Mouse (Mus musculus) frontal cortex, postnatal 36 days (tissue): Measurements from ENCODE around the gene Srrm1.
A peak's percentile ranks its signal among the peaks of the same experiment; 100 is the strongest.

Experiments used
- DNase-seq, 2 experiments: peaks; one replicate each; pipeline ENCODE4 v3.0.0; 2022; ENCODE audit warnings: low spot score in 2 of 2

Srrm1 gene

DNA sequence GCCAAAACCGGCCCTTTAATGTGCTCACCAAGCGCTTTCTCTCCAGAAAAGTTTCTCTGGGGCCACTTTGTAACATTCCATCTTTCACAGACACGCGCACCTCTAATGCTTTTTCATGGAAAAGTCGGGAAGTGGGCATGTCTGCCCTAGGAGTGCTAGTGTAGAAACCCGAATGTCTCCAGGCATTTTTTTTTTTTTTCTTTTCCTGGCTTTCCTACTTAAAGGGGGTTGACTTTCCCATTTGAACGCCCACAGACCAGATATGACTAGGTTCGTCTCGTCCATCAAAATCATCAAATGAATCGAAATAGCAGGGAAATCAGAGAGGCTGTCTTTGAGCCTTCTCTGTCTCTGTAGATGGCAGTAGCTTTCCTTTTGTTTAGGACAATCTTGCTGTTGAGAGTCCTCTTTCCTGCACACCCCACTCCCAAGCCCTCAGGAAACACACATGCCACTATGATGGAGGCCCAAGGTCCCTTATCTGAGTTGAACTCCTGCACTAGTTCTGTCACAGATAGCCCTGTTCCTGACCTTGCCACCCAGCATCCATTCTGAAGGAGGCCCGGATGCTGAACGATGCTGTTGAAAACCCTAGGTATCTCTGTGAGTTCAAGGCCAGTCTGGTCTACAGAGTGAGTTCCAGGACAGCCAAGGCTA is 801 bp upstream of the Srrm1 start:
- DNase-seq, result no peak

DNA sequence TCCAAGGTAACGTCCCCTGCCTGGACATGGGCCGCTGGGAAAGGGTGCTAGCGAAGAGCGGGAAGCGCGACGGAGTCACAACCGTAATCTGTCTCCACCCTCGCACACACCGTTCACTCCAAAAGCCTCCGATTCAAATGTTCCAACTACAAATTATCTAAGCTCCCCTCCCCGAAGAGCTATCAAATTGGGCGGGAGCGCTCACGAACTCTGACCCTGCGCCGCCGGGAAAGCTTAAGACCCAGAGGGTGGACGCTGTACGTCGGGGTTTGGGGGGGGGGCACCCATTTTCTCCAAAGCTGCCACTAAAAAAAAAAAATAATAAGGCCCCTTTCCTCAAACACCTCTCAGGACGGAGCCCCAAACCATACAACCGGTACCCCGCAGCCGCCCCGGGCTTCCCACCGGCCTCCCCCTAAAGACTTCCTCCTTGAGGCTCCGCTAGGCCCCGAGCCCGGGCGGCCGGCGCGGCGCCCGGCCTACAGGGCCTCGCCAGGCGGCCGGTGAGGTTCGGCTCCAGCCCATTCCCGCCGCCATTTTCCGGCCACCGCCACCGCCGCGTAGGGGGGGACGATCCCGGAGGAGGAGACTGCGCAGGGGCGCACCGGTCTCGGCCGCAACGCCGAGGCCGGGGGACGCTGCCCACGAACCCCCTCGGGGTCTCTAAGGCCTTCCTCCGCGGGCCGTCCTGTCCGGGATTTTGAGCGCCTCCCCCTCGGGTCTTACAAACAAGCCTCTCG is 625 bp downstream of the Srrm1 start:
- peak; percentile 7 to 18 for DNase-seq

DNA sequence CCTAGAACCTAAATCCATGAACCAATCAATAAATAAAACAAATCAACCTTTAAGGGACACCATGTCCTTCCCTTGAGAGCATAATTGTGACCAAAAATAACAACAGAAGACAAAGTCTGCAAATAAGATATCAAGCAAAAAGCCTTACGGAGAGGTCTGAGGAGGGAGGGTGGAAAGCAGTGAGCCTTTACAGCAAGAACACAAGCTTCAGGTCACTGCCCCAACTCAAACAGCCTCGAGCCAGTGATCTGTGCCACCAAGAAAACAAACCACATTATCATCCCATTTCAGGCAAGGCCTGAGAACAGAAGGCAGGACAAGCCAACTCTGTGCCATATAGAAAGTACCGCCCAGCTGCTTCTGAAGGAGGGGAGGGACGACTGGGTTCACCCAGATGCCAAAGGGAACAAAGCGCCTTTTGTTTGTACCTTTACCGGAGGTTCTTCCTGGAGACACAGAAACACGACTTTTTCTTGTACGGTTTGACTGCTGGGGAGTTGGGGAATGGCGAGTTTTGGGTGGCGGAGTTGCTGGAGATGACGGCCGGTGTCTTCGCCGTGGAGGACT is 15.7 kb downstream of the Srrm1 start:
- no peak for DNase-seq

DNA sequence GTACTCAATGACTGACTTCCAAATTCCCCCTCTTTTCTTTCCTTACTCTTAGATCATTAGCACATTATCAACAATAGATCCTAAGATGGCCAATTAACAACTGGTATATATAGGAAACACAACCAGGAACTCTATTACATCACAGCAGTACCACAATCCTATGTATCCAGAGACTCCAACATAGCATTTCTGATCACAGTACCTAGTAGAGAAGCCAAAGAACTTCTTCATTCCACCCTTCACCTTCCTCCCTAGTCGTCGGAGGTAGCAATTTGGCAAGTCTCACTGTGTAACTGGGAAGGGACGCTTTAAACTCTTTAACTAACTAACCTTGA is 17.1 kb downstream of the Srrm1 start:
- no peak for DNase-seq

DNA sequence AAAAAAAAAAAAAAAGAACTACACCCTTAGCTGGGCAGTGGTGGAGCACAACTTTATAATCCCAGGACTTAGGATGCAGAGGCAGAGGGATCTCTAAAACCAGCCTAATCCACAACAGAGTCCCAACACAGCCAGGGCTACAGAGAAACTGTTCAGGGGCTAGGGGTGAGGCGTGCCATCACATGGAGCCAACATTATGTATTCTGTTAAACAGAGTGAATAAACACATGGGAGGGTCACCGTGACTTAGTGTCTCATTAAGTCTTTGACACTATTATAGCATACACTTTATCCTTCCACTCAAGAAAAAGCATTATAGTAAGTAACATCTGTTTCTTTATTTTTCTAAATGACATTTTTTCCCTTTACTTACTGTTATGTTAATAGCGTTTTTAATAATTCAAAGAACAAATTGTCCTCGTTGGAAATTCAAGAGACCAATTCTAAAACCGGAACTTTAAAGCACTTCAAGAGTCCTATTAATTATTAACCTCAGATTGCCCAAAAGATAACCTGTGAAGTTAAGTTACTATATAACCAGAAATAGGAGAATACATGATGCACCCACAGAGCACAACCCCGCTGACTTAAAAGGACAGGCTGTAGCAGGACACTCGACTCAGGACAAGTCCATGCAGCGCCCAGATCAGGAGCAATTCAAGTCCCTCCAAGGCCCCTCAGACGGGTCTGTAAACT is 17.6 kb downstream of the Srrm1 start:
- DNase-seq, result no peak

DNA sequence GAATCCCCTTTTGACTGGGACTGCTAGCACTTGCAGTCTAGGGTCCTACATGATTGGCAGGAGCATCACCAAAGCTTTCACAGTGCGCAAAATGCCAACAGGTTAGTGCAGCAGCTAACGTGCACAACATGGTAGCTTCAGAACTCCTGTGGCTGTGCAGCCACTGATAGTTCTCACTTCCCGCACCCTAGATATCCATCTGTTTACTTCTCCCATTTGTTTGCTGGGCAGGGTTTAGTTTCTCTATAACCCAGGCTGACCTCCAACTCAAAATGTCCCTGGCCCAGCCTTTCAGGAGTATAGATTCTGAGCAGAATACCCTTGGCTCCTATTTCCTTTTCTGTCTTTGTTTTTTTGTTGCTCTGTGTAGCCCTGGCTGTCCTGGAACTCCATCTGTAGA is 26.7 kb downstream of the Srrm1 start:
- no peak for DNase-seq

DNA sequence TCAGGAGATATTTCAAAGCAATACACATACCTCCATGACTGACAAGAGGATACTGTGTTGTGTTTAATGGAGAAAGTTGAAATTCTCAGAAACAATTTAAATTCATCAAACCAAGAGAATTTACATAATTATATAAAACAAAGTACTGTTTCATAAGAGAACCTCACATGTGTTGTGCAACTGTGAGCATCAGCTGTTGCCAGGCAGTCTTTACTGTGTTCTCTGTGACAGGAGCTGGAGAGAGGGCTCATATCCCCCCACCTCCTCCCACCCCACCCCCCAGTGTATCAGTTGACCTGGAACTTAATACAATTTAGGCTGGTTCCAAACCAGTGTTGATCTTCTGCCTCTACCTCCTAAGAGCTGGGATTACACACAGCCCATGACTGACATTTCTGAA is 27.1 kb downstream of the Srrm1 start:
- peak in 1 of 2 experiments; percentile 29 for DNase-seq

DNA sequence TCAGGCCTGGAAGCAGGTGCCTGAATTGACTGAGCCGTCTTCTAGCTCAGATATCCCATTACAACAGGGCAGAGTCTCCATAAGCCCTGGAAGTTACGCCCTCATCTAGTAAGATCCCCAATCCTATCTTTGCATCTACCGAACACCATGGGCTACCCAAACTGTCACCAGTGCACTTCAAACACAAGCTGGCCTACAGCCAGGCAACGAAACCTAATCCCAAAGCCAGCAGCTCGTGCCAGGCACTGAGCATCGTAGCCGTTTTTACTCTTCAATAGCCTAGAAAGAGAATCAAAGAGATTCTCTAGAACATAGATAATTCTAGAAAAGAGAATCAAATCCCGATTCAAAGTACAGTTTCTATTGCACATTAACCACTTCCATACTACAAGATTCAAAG is 30.1 kb downstream of the Srrm1 start:
- no peak for DNase-seq

DNA sequence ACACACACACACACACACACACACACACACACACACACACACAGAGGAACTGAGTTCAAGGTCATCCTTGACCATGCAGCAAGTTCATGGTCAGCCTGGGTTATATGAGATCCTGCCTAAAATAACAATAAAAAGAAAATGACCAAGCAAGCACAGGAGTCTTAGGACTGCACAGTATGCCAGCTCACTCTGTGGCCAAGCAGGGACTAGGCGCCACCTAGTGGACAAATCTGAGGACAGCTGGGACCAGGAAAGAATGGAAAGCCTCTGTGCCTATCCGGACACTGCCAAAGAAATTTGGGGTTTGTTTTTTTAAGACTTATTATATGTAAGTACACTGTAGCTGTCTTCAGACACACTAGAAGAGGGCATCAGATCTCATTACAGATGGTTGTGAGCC is 35.2 kb downstream of the Srrm1 start:
- DNase-seq, result peak; percentile 61 to 75

DNA sequence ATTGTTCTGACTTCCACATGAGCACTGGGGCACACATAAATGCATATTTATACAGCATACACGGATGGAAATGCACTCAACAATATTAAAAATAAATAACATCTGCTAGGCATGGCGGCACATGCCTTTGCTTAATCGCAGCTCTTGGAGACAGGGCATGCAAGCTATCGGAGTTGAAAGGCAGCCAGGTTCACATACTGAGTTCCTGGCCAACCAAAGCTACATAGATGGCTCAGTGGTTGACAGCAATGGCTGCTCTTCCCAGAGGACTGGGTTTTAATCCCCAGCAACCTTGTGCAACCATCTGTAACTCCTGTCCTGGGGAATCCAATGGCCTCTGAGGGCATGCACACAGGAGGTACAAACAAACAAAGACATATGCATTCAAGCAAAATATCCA is 35.6 kb downstream of the Srrm1 start:
- no peak for DNase-seq

DNA sequence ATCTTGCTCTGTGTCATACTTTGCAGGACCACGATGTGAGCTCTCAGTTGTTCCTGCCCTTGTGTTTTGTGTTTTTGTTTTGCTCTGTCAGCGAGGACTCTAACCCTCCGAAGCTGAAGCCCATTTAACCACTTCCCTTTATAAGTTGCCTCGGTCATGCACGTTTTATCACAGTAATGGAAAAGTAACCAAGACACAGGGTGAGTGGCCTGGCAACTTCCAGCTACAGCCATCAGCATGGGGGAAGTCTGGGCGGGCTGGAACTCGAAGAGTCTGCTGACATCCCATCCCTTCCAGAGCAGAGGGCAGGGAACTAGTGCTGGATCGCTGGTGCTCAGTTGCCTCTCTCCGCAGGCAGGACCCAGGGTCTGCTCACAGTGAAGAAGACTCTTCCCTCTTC is 37.8 kb downstream of the Srrm1 start:
- no peak for DNase-seq

DNA sequence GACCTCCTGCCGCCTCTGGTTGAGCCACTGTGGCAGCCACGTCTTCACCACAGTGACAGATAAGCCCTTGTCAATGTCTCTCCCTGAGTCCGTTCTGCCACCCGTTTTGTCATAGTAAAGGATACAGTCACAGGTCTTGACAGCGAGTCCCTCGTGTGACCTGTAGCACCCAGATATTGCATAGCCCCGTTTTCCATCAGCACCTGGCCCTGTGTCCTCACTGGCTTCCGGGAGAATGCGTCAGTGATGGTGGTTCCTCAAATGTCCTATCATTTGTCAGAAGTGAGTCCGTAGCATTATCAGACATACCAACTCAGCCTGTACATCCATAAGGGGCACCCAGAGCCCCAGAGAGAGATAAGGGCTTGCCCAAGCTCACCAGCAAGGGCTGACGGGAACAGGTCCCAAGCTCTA is 38.7 kb downstream of the Srrm1 start:
- DNase-seq, result no peak

DNA sequence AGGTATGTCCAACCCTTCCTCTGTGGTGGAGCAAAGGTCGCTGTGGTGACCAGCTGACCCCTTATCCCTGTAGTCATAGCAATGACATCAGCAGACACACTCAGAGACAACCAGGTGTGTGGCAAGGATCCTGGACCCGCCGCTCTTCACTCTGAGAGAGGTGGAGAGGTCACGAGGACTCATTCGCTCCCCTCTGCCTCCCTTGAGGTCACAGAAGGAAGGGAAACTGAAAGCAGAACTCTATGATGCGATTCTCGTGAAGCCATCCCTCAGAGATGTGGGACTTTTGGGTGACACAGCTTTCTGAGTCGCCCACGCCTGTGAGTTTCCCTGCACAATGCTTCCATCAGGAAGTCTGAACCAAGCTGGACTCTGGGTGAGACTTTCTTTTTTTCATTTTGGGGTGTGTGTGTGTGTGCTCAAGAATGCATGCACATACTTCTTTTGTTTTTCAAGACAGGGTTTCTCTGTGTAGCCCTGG is 39.3 kb downstream of the Srrm1 start:
- no peak for DNase-seq

DNA sequence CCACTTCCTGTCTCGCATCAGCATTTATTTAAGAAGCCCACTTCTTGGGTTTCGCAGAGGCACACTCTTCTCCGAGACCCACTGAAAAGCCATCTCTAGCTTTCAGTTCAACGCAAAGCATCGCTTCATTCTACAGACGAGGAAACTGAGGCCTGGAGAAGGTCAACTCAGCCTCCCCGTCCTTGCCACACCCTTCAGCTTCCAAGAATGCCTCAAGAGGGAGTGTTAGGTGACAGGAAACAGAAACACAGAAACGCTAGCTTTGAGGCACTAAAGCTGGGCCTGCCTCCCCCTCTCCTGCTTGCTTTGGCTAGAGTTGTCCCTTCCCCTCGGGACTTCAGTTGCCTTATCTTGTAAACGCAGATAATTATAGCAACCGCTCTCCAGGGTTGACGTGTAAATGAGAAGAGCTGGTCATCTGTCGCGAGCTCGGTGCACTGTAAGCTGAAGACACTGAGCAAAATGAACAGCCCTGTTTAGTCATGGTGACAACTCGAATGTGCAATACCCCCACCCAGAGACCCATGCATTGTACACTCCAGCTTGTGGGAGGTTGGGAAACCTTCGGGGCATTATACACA is 39.9 kb downstream of the Srrm1 start:
- no peak for DNase-seq

DNA sequence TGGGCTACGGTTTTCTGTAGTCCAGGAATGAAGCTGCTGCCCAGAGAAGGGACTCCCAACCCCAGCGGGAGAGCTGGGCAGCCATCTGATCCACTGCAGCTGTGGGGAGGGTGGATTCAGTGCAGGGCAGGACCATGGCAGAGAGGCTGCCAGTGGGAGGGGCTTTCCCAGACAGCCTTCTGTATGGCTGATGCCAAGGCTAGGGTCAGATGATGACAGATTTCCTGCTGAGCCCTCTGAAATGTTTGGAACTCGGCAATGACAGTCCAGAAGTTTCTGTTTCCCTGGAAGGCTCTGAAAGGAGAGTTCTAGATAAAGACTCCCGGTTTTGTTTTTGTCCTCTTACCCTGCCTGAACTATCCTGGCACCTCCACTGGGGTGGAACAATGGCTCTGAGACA is 40.4 kb downstream of the Srrm1 start:
- DNase-seq, result no peak

DNA sequence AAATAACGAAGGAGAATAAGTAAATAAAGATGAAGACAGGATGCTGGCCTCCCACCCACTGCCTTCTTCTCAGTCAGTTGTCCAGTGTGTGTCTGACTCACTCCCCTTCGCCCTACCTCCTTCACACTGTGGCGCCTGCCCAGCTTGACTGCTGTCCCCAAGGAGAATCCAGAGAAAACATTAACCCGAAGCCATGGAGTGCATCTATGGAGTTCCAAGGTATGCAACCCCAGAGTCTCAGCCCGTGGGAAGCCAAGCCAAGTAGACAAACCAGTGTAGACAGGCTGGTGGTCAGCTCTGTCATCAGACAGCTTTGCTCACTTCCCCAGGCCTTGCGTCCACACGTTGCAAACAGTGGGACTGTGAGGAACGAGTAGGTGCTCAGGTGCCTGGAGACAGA is 42.8 kb downstream of the Srrm1 start:
- DNase-seq, result no peak

DNA sequence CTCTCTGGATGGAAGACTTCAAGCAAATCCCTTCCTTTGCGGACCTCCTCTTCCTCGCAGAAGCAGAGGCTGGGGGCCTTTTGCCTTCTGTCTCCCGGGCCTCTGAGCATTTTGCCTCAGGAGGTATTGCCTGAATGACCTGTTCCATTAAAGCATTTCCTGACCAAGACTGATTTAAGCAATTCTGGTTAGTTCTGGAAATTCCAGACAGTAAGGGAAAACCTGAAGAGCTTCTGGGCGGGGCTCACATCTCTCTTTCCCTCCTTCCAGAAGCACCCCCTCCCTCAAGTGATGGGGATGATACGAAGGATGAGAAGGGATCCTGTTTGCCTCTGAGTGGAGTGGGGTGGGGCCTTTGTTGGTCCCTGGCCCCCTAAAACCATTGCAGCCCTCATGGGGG is 43.4 kb downstream of the Srrm1 start:
- DNase-seq, result no peak

DNA sequence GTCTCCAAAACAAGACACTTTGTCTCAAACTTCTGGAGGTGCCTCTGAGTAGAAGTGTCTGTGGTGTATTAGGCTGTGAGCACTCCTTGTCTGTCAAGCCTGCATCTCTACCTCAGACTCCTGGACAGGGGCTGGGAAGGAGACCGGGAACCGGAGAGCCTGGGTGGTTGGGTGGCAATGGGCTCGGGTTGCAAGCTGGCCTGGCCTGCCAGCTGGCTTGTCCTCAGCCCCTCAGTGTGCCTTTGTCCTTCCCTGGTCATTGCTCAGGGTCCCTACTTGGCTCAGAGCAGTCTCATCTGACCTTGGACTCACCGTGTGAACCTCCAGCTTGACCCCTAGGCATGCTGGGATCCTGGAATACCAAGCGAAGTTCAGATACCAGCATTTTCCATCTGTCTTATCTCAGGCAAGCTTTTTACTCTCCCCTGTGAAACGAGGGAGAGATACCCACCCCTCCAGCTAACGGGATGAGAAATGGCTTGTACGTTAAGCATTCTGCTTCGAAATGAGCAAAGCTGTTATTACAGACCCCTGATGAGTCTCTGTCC is 43.9 kb downstream of the Srrm1 start:
- DNase-seq, result no peak

DNA sequence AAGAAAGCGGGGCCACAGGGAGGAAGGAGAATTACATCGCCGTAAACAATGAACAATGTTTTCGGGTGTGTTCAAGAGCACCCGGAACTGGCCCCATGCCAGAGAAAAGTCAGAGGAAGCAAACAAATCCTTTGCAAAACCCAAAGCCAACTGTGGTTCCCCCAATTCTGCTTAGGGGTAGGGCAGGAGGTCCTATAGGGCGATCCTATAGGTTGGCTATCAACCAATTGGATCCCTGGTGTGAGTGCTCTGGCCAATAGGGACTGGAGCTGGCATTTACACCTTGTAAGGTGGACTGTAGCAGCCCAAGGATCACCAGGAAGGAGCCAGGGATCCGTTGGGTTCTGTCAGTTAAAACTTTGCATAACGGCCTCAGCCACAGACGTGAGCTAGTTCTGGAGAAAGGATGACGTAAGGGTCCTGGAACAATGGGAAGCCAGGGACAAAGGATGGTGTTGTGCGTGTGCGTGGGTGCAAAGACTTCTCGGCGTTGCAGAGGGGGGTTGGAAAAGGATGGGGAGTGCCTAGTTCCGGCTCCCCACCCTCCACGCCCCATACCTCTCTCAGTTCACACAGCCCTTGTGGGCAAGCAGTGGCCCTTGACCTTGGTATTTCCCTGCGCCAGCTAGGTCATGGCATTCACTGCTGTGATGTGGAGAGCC is 46.0 kb downstream of the Srrm1 start:
- no peak for DNase-seq

DNA sequence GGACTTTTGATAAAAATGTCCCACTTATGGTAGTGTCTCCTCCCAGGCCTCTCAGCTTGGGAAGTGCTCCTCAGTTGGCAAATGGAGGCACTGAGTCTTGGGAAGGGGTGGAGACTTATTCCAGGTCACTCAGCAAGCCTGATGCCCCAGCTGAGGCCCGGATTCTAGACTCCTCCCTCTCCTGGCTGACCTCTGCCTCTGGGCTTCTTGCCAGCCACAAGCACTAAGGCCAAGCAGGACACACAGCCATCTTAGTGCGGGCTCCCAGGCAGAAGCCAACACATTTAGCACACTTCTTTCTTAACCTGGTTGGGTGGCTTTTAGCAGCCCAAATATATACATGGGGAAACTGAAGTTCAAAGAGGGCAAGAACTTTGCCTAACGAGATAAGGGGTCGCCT is 46.6 kb downstream of the Srrm1 start:
- DNase-seq, result peak in 1 of 2 experiments; percentile 31

DNA sequence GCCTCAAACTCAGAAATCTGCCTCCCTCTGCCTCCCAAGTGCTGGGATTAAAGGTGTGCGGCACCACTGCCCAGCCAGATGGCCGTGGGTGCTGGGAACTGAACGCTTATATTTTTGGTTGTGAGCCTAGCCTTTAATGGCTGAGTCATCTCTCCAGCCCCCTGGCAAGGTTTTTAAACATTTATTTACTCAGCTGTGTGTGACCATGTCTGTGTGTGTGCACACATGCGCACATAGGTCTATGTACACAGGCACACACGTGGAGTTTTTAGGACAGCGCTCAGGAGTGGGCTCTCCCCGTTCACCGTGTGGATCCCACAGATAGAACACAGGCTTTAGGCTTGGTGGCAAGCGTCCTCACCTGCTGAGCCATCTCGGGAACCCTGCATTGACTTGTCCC is 50.9 kb downstream of the Srrm1 start:
- no peak for DNase-seq

DNA sequence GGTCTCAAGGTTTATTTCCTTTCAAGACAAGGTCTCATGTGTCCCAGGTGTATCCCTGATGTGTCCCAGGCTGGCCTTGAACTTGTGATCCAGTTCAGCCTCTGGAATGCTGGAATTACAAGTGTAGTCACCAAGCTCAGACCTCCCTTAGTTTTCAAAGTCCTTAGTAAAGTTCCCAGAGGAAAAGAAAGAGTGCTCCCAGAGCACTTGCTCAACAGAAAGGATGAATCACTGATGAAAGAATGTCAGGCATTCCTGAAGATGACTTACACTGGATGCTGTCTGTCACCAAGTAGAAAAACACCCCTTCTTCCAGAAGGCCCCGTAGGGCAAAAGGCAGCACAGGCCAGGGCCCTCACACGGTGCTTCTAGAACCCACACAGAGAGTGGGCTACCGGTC is 52.0 kb downstream of the Srrm1 start:
- DNase-seq, result no peak
